Mouse (Mus musculus): ENCODE measurements around the gene Zfp808. TPM values are rescaled to one million over a fixed set of nuclear protein-coding genes. Genes with fewer than 3 reads are reported as not detected.

Zfp808 gene
- total RNA-seq (2023) = 3.2 TPM

DNA sequence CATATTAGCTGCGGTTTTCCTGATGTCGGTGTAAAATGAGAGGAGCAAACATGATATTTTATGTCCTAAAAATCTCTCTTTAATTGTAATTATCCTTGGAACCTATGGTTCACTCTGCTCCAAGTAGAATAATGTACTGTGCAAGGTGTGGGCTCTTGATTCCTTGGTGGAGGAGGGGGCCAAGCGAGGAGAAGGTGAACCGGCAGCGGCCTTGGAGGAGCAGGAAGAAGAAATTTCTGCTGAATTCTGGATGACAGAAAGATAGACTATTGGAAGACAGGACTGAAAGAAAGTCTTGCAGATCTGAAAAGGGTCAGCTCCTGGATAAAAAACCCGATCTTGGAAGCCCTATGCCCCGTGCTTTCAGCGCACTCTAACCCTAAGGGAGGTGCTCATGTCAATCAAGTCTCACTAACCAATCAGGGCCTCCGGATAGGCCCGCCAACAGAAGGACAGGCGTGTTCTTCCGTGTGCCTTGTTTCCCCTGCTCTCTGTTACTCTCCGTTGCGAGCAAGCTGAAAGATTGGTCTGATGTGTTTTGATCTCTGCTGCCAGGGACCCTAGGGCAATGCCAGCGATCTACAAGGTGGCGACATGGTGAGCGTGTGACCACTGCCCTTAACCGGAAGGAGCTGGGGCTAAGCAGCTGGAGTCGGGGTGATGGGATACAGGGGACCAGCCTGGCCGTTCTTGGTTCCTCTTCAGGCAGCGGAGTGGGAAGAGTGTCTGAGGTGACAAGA is at the start of gene Zfp808:
TSS of gene Zfp808 (plus strand) at position 455 of the 740 bp plus-strand sequence.

